Mouse (Mus musculus) stomach, embryonic 15.5 days (tissue): ENCODE measurements around the gene Tbc1d22a. TPM values are rescaled to one million over a fixed set of nuclear protein-coding genes. Genes with fewer than 3 reads are reported as not detected.

Source experiments
- ATAC-seq: fragments of 200-750 bp; cut with Nextera tagmentation; 2 replicates; pipeline ENCODE4 v1.8.0; 2017; ENCODE audit warnings: low read depth, moderate number of reproducible peaks, moderate TSS enrichment; ENCODE audit not compliant: insufficient read depth, low FRiP score
- H3K27ac ChIP-seq: fragments of 300-500 bp; sonication (generic); 2 replicates; pipeline ENCODE4 v1.5.1; 2015; ENCODE audit warnings: mild to moderate bottlenecking, inconsistent platforms
- H3K27me3 ChIP-seq: fragments of 300-500 bp; sonication (generic); replicated peaks from 2 replicates; pipeline ENCODE4 v1.6.1; 2015; ENCODE audit warnings: inconsistent platforms
- H3K36me3 ChIP-seq: fragments of 300-500 bp; sonication (generic); 2 replicates; pipeline ENCODE4 v1.6.1; 2015; ENCODE audit warnings: inconsistent platforms
- H3K4me1 ChIP-seq: fragments of 300-500 bp; sonication (generic); 2 replicates; pipeline ENCODE4 v1.6.1; 2015; ENCODE audit warnings: inconsistent platforms
- H3K4me2 ChIP-seq: fragments of 300-500 bp; sonication (generic); 2 replicates; pipeline ENCODE4 v1.6.1; 2015; ENCODE audit warnings: mild to moderate bottlenecking, inconsistent platforms
- H3K4me3 ChIP-seq: fragments of 300-500 bp; sonication (generic); replicated peaks from 2 replicates; pipeline ENCODE4 v1.5.1; 2015; ENCODE audit warnings: inconsistent platforms
- H3K9ac ChIP-seq: fragments of 300-500 bp; sonication (generic); 2 replicates; pipeline ENCODE4 v1.6.1; 2015; ENCODE audit warnings: inconsistent platforms
- H3K9me3 ChIP-seq: fragments of 300-500 bp; sonication (generic); 2 replicates; pipeline ENCODE4 v1.6.1; 2016; ENCODE audit warnings: inconsistent platforms
- WGBS: fragments of 180-500 bp; shearing (Covaris S2); methylation state at CpG from one replicate; pipeline ENCODE4 v1.1.7; 2015; 5-methylcytosine and 5-hydroxymethylcytosine counted together
- polyA plus RNA-seq: library from polyadenylated mRNA; unstranded; fragments of >200 nt; fragmentation: Nextera tagmentation; extraction: Ambion mirVana; gene quantifications from 2 replicates; pipeline ENCODE4 v1.2.1, GENCODE M21; 2015

Gene Tbc1d22a
- polyA plus RNA-seq, 1 experiment from 2014 or later: 10.4 TPM

GRCm38 (mm10) chr15:86268526-86268925 lies 54.3 kb downstream of the Tbc1d22a start:
- 0 out of 2 replicates have a peak, but pooled peaks cover 3% of the 10 kb centered on the region for H3K4me1 ChIP-seq
- no peaks in the 10 kb centered on the region for H3K27me3 ChIP-seq
- no peaks in the 10 kb centered on the region for H3K9me3 ChIP-seq
- ATAC-seq: no peak
- no peak overlapping the region for H3K9ac ChIP-seq
- H3K36me3 ChIP-seq: no peaks in the 10 kb centered on the region
- no peak overlapping the region for H3K27ac ChIP-seq
- WGBS: 64% methylated on average over 1 of the region's 1 CpGs
- no peak overlapping the region for H3K4me3 ChIP-seq
- no peak overlapping the region for H3K4me2 ChIP-seq

GRCm38 (mm10) chr15:86275754-86276153 lies 61.5 kb downstream of the Tbc1d22a start:
- Histone ChIP-seq H3K4me1 (peaks cover 7% of the 10 kb centered on the region; the same call in 1 of the 2 replicates), H3K36me3 (no peaks in the 10 kb centered on the region), H3K27ac (no peak overlapping the region), H3K4me3 (no peak overlapping the region), H3K4me2 (no peak overlapping the region), H3K27me3 (no peaks in the 10 kb centered on the region), H3K9me3 (no peaks in the 10 kb centered on the region), H3K9ac (no peak overlapping the region)
- ATAC-seq: no peak
- 83% methylated on average over 7 of the region's 7 CpGs for WGBS

GRCm38 (mm10) chr15:86276538-86277264 lies 62.4 kb downstream of the Tbc1d22a start:
- Histone ChIP-seq H3K36me3 (no peaks in the 10 kb centered on the region), H3K9ac (no peak overlapping the region), H3K4me1 (peaks cover 7% of the 10 kb centered on the region; the same call in 1 of the 2 replicates), H3K9me3 (no peaks in the 10 kb centered on the region), H3K27ac (no peak overlapping the region), H3K27me3 (no peaks in the 10 kb centered on the region), H3K4me3 (no peak overlapping the region), H3K4me2 (no peak overlapping the region)
- 71% methylated on average over 11 of the region's 11 CpGs for WGBS
- no peak for ATAC-seq

GRCm38 (mm10) chr15:86277428-86277827 lies 63.2 kb downstream of the Tbc1d22a start:
- no peak for ATAC-seq
- H3K4me2 ChIP-seq: peak overlapping the region; percentile 17; the same call in 1 of the 2 replicates
- H3K4me3 ChIP-seq: no peak overlapping the region
- H3K9me3 ChIP-seq: no peaks in the 10 kb centered on the region
- no peaks in the 10 kb centered on the region for H3K27me3 ChIP-seq
- no peak overlapping the region for H3K9ac ChIP-seq
- H3K36me3 ChIP-seq: no peaks in the 10 kb centered on the region
- peaks cover 7% of the 10 kb centered on the region; the same call in 1 of the 2 replicates for H3K4me1 ChIP-seq
- 46% methylated on average over 15 of the region's 15 CpGs for WGBS
- H3K27ac ChIP-seq: no peak overlapping the region

GRCm38 (mm10) chr15:86279059-86279974 lies 65.1 kb downstream of the Tbc1d22a start:
- Histone ChIP-seq H3K9me3 (no peaks in the 10 kb centered on the region), H3K27ac (no peak overlapping the region), H3K4me3 (no peak overlapping the region), H3K4me2 (no peak overlapping the region), H3K9ac (no peak overlapping the region), H3K4me1 (peaks cover 7% of the 10 kb centered on the region; the same call in 1 of the 2 replicates), H3K36me3 (no peaks in the 10 kb centered on the region), H3K27me3 (no peaks in the 10 kb centered on the region)
- 51% methylated on average over 14 of the region's 14 CpGs for WGBS
- no peak for ATAC-seq

GRCm38 (mm10) chr15:86280137-86280536 lies 65.9 kb downstream of the Tbc1d22a start:
- Histone ChIP-seq H3K9ac (no peak overlapping the region), H3K27me3 (no peaks in the 10 kb centered on the region), H3K36me3 (no peaks in the 10 kb centered on the region), H3K4me3 (no peak overlapping the region), H3K27ac (no peak overlapping the region), H3K9me3 (no peaks in the 10 kb centered on the region), H3K4me2 (no peak overlapping the region), H3K4me1 (peaks cover 7% of the 10 kb centered on the region; the same call in 1 of the 2 replicates)
- no peak for ATAC-seq
- 46% methylated on average over 4 of the region's 4 CpGs for WGBS

- no peaks in the 10 kb centered on the region for H3K9me3 ChIP-seq
- no peaks in the 10 kb centered on the region for H3K4me1 ChIP-seq
- no peak overlapping the region for H3K9ac ChIP-seq
- no peak overlapping the region for H3K27ac ChIP-seq
- H3K4me3 ChIP-seq: no peak overlapping the region
- no peaks in the 10 kb centered on the region for H3K36me3 ChIP-seq
- 84% methylated on average over 1 of the region's 1 CpGs for WGBS
- no peak overlapping the region for H3K4me2 ChIP-seq
- H3K27me3 ChIP-seq: no peaks in the 10 kb centered on the region
- no peak for ATAC-seq
These were observed 69.0 kb downstream of the Tbc1d22a start for GRCm38 (mm10) chr15:86283238-86283637.

- H3K4me3 ChIP-seq: no peak overlapping the region
- H3K27ac ChIP-seq: no peak overlapping the region
- H3K27me3 ChIP-seq: no peaks in the 10 kb centered on the region
- no peaks in the 10 kb centered on the region for H3K36me3 ChIP-seq
- H3K4me1 ChIP-seq: peaks cover 4% of the 10 kb centered on the region; the same call in 1 of the 2 replicates
- WGBS: 85% methylated on average over 2 of the region's 2 CpGs
- no peak for ATAC-seq
- no peak overlapping the region for H3K9ac ChIP-seq
- no peaks in the 10 kb centered on the region for H3K9me3 ChIP-seq
- no peak overlapping the region for H3K4me2 ChIP-seq
These were observed 71.0 kb downstream of the Tbc1d22a start for GRCm38 (mm10) chr15:86285296-86285695.

GRCm38 (mm10) chr15:86290074-86290473 lies 75.8 kb downstream of the Tbc1d22a start:
- no peak for ATAC-seq
- WGBS: 50% methylated on average over 3 of the region's 3 CpGs

GRCm38 (mm10) chr15:86292288-86292687 lies 78.0 kb downstream of the Tbc1d22a start:
- ATAC-seq: no peak
- Histone ChIP-seq H3K4me1 (peaks cover 9% of the 10 kb centered on the region; the same call in 1 of the 2 replicates), H3K4me2 (no peak overlapping the region), H3K36me3 (no peaks in the 10 kb centered on the region), H3K27me3 (no peaks in the 10 kb centered on the region), H3K27ac (no peak overlapping the region), H3K4me3 (no peak overlapping the region), H3K9me3 (no peaks in the 10 kb centered on the region), H3K9ac (no peak overlapping the region)
- 87% methylated on average over 6 of the region's 6 CpGs for WGBS

More at GRCm38 (mm10) chr15:86290074-86290473, 75.8 kb downstream of the Tbc1d22a start:
- H3K36me3 ChIP-seq: no peaks in the 10 kb centered on the region
- no peaks in the 10 kb centered on the region for H3K9me3 ChIP-seq
- no peak overlapping the region for H3K4me3 ChIP-seq
- H3K4me2 ChIP-seq: no peak overlapping the region
- no peak overlapping the region for H3K9ac ChIP-seq
- H3K27me3 ChIP-seq: no peaks in the 10 kb centered on the region
- no peak overlapping the region for H3K27ac ChIP-seq
- peaks cover 9% of the 10 kb centered on the region; the same call in 1 of the 2 replicates for H3K4me1 ChIP-seq

GRCm38 (mm10) chr15:86294426-86294825 lies 80.2 kb downstream of the Tbc1d22a start:
- ATAC-seq: no peak
- Histone ChIP-seq H3K36me3 (no peaks in the 10 kb centered on the region), H3K4me1 (peaks cover 9% of the 10 kb centered on the region; the same call in 1 of the 2 replicates), H3K9me3 (no peaks in the 10 kb centered on the region), H3K4me2 (no peak overlapping the region), H3K9ac (no peak overlapping the region), H3K27me3 (no peaks in the 10 kb centered on the region), H3K27ac (no peak overlapping the region), H3K4me3 (no peak overlapping the region)
- WGBS: 80% methylated on average over 3 of the region's 3 CpGs
